Mouse (Mus musculus): ENCODE results near the gene Ppox. TPM values are rescaled to one million over a fixed set of nuclear protein-coding genes. Genes with fewer than 3 reads are reported as not detected.
"Not testable (repeated sequence)": the region's sequence is repeated elsewhere in the genome, so short reads cannot be mapped to it uniquely, and the experiment has no call there.

The Ppox gene
- 56.0 and 56.4 TPM in 2 replicates for polyA plus RNA-seq (2015; fragmentation: Nextera tagmentation; extraction: Ambion mirVana)

GRCm38 (mm10) chr1:171280916-171281527 is at the start of gene Ppox:
Gene Ppox (minus strand): TSS chr1:171281186.
- H3K36me3 ChIP-seq, result peaks cover 63% of the 10 kb centered on the region

DNA sequence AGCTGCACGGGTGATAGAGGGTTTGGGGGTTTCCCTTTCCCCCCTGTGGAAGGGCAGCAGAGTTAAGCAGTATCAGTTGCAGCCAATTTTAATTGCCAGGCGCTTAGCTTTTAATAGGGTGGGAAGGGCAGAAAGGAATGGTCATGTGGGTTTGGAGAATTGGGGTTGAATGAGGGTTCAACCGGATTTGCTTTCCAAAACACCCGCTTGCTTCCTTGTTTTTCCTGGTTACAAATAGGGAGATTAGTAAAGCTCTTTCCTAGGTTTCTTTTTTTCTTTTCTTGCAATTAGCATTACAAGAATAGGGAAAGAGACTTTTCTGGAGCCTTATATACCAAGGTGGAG is 49.2 kb upstream of the Ppox start:
- H3K4me3 ChIP-seq (replicated peaks), result peak overlapping the region; percentile 85
- peaks cover 18% of the 10 kb centered on the region for H3K36me3 ChIP-seq
- H3K4me2 ChIP-seq (replicated peaks), result peak overlapping the region; percentile 72
- 1% methylated on average over 4 of the region's 4 CpGs for WGBS
- H3K4me1 ChIP-seq (replicated peaks), result peaks cover 63% of the 10 kb centered on the region
- no peaks in the 10 kb centered on the region for H3K9me3 ChIP-seq
- peak overlapping the region; percentile 81 for H3K9ac ChIP-seq (replicated peaks)
- ATAC-seq, result no peak
- no peaks in the 10 kb centered on the region for H3K27me3 ChIP-seq
- peak overlapping the region; percentile 98 for H3K27ac ChIP-seq

More at GRCm38 (mm10) chr1:171280916-171281527, at the start of gene Ppox:
- Histone ChIP-seq H3K9ac (replicated peaks) (peak within 1 kb of the TSS; percentile 78), H3K9me3 (no peaks in the 10 kb centered on the region), H3K4me3 (replicated peaks) (peak within 1 kb of the TSS; percentile 66), H3K27ac (peak within 1 kb of the TSS; percentile 75), H3K4me1 (replicated peaks) (peaks cover 38% of the 10 kb centered on the region), H3K27me3 (no peaks in the 10 kb centered on the region), H3K4me2 (replicated peaks) (peak within 1 kb of the TSS; percentile 91)
- ATAC-seq, result peak; percentile 98
- WGBS, result under 1% methylated on average over 26 of the region's 26 CpGs

- ATAC-seq, result peak; percentile 89
- under 1% methylated on average over 55 of the region's 61 CpGs for WGBS
- Histone ChIP-seq H3K4me1 (replicated peaks) (peaks cover 63% of the 10 kb centered on the region), H3K27me3 (no peaks in the 10 kb centered on the region), H3K4me3 (replicated peaks) (peak overlapping the region; percentile 85), H3K27ac (peak overlapping the region; percentile 98), H3K4me2 (replicated peaks) (peak overlapping the region; percentile 72), H3K9me3 (no peaks in the 10 kb centered on the region), H3K36me3 (peaks cover 17% of the 10 kb centered on the region), H3K9ac (replicated peaks) (peak overlapping the region; percentile 81)
Observed at GRCm38 (mm10) chr1:171329433-171330215, 48.6 kb upstream of the Ppox start.

DNA sequence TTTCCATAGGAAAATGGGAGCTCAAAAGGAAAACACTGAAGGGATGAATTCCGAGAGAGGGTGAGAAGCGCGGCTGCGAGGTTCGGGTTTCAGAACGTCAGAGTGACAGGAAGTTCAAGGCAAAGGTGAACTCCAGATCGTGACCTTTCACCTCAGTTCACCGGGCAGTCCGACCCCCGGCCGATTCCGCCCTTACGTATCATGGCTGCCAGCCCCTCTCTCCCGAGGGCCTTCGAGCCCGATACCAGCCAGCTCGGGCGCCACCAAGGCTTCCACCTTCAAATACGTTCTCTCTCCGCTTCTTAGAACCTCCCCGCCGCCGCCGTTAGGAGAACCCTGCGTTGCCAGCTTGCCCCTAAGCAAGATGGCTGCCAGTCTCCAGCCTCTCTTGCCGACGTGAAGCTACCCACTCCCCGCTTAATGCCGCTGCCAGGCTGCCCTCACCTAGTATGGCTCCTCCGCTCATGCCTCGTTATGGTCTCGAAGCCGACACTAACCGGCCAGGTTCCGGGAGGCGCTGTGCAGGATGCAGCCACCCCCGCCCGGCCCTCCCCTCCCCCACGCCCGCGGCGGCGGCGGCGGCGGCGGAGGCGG is 48.0 kb upstream of the Ppox start, which contains the start of gene Dedd:
Gene Dedd (plus strand): TSS at position 307 of the 594 bp plus-strand sequence.
- Histone ChIP-seq H3K36me3 (peaks cover 12% of the 10 kb centered on the region; the same call in 1 of the 2 replicates), H3K9ac (replicated peaks) (peak within 1 kb of the TSS; percentile 81), H3K4me1 (replicated peaks) (peaks cover 61% of the 10 kb centered on the region), H3K27ac (peak within 1 kb of the TSS; percentile 98), H3K27me3 (no peaks in the 10 kb centered on the region), H3K4me3 (replicated peaks) (peak within 1 kb of the TSS; percentile 85), H3K4me2 (replicated peaks) (peak within 1 kb of the TSS; percentile 72), H3K9me3 (no peaks in the 10 kb centered on the region)
- WGBS, result 0% methylated on average over 48 of the region's 48 CpGs
- ATAC-seq, result peak; percentile 97

- Histone ChIP-seq H3K9me3 (no peaks in the 10 kb centered on the region), H3K4me2 (replicated peaks) (peak overlapping the region; percentile 72), H3K36me3 (peaks cover 9% of the 10 kb centered on the region; the same call in 1 of the 2 replicates), H3K27me3 (no peaks in the 10 kb centered on the region), H3K9ac (replicated peaks) (peak overlapping the region; percentile 81), H3K27ac (peak overlapping the region; percentile 98), H3K4me1 (replicated peaks) (peaks cover 55% of the 10 kb centered on the region), H3K4me3 (replicated peaks) (peak overlapping the region; percentile 85)
- 0 out of 2 replicates have a peak, but pooled peaks have one; percentile 0 for ATAC-seq
- WGBS, result 34% methylated on average over 9 of the region's 9 CpGs
Observed at GRCm38 (mm10) chr1:171328244-171328643, 47.3 kb upstream of the Ppox start.

- H3K9ac ChIP-seq (replicated peaks), result not testable (repeated sequence)
Observed at GRCm38 (mm10) chr1:171326588-171326987, 45.6 kb upstream of the Ppox start.

DNA sequence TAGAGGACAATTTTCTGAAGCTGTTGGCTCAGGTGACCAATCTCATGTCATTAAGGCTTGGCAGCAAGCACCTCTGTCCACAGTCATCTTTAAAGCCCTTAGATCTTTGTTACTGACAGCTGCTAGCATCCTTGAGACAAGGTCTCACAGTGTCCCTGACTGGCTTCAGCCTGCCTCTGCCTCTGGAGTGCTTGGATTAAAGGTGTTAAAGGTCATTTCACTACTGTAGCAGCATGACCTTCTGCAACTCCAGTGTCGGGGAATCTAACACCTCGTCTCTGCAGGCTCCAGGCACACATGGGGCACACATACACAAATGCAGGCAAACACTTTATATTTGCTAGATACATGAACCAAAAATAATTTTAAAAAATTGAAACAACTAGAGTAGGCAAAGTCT is 44.6 kb upstream of the Ppox start:
- no peak overlapping the region for H3K4me3 ChIP-seq (replicated peaks)
- peaks cover 32% of the 10 kb centered on the region for H3K4me1 ChIP-seq (replicated peaks)
- H3K27me3 ChIP-seq, result no peaks in the 10 kb centered on the region
- H3K9ac ChIP-seq (replicated peaks), result no peak overlapping the region
- no peak for ATAC-seq
- H3K36me3 ChIP-seq, result no peaks in the 10 kb centered on the region
- no peak overlapping the region for H3K4me2 ChIP-seq (replicated peaks)
- H3K9me3 ChIP-seq, result no peaks in the 10 kb centered on the region
- H3K27ac ChIP-seq, result no peak overlapping the region
- 89% methylated on average over 2 of the region's 2 CpGs for WGBS

More at GRCm38 (mm10) chr1:171326588-171326987, 45.6 kb upstream of the Ppox start:
- H3K4me3 ChIP-seq (replicated peaks); H3K4me2 ChIP-seq (replicated peaks); H3K36me3 ChIP-seq; H3K27ac ChIP-seq; ATAC-seq; H3K27me3 ChIP-seq; H3K9me3 ChIP-seq: not testable (repeated sequence)
- peaks cover 43% of the 10 kb centered on the region for H3K4me1 ChIP-seq (replicated peaks)
- WGBS, result 89% methylated on average over 4 of the region's 4 CpGs

DNA sequence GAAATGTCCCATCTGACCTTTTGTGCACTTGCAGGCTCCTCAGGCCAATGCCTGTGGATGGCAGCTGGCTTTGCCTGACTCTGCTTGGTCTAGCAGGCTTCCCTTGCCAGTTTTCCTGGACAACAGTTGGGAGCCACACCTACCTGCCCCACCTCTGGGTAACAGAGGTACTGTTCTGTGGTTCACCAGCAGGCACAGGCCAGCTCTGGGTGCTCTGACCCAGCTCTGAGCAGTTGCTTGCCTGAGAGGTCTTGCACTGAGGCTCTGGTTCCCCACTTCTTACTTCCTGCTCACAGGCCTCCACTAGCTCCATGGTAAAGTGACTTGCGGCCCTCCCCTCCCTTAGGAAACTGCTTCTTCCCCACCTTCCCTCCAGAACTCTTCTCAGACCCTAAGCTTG is 41.0 kb upstream of the Ppox start:
- Histone ChIP-seq H3K36me3 (no peaks in the 10 kb centered on the region), H3K4me2 (replicated peaks) (no peak overlapping the region), H3K4me1 (replicated peaks) (peaks cover 12% of the 10 kb centered on the region), H3K27me3 (no peaks in the 10 kb centered on the region), H3K27ac (no peak overlapping the region), H3K4me3 (replicated peaks) (no peak overlapping the region), H3K9ac (replicated peaks) (no peak overlapping the region), H3K9me3 (no peaks in the 10 kb centered on the region)
- ATAC-seq, result peak; percentile 70; the same call in 1 of the 2 replicates
- 83% methylated on average over 1 of the region's 1 CpGs for WGBS

DNA sequence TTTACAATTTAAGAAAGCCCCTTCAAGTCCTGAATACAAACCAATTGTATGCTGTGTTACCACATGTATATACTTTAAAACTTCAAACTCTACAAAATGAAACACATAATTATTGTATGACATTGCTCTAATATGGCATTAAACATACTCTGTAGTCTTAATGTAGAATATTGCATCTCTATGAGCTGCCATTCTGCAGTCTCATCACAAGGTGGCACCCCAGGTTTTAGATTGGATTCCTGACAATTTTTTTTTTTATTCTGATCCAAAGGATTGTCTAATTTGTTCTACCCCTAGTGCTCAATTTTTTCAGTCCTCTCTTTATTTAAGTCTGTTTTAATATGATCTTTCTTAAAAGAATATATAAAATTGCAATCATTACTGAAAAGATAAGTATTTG is 40.4 kb upstream of the Ppox start:
- Histone ChIP-seq H3K4me1 (replicated peaks) (peaks cover 9% of the 10 kb centered on the region), H3K9ac (replicated peaks) (no peak overlapping the region), H3K27me3 (no peaks in the 10 kb centered on the region), H3K36me3 (no peaks in the 10 kb centered on the region), H3K4me2 (replicated peaks) (no peak overlapping the region), H3K9me3 (no peaks in the 10 kb centered on the region), H3K4me3 (replicated peaks) (no peak overlapping the region), H3K27ac (no peak overlapping the region)
- ATAC-seq, result no peak

DNA sequence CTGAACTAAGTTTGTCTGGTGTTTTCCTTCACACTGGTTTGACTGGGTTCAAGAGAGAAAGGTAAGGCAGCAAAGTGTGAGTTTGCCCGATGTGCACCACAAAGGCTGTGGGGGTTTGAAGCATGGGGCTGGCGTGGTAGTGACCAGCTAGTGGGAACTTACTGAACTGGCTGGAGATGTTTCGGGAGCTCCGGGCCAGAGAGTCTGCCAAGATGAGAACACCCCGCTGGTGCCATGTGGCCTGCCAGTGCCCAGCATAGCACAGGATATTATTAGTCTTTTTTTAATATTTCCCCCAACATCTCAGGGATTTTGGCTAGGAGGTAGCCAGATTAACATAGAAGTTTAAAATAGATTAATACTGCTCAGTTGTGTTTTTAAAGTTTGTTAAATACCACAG is 39.2 kb upstream of the Ppox start:
- H3K27ac ChIP-seq, result no peak overlapping the region
- H3K4me2 ChIP-seq (replicated peaks), result no peak overlapping the region
- no peak for ATAC-seq
- WGBS, result 12% methylated on average over 5 of the region's 5 CpGs
- H3K4me1 ChIP-seq (replicated peaks), result no peaks in the 10 kb centered on the region
- H3K4me3 ChIP-seq (replicated peaks), result no peak overlapping the region
- no peaks in the 10 kb centered on the region for H3K27me3 ChIP-seq
- H3K36me3 ChIP-seq, result no peaks in the 10 kb centered on the region
- no peak overlapping the region for H3K9ac ChIP-seq (replicated peaks)
- H3K9me3 ChIP-seq, result no peaks in the 10 kb centered on the region

- Histone ChIP-seq H3K4me3 (replicated peaks) (no peak overlapping the region), H3K4me2 (replicated peaks) (no peak overlapping the region), H3K9ac (replicated peaks) (no peak overlapping the region), H3K36me3 (no peaks in the 10 kb centered on the region), H3K27ac (no peak overlapping the region), H3K27me3 (no peaks in the 10 kb centered on the region), H3K4me1 (replicated peaks) (no peaks in the 10 kb centered on the region), H3K9me3 (no peaks in the 10 kb centered on the region)
- ATAC-seq, result no peak
- WGBS, result 14% methylated on average over 7 of the region's 7 CpGs
Observed at GRCm38 (mm10) chr1:171319748-171320147, 38.8 kb upstream of the Ppox start.

DNA sequence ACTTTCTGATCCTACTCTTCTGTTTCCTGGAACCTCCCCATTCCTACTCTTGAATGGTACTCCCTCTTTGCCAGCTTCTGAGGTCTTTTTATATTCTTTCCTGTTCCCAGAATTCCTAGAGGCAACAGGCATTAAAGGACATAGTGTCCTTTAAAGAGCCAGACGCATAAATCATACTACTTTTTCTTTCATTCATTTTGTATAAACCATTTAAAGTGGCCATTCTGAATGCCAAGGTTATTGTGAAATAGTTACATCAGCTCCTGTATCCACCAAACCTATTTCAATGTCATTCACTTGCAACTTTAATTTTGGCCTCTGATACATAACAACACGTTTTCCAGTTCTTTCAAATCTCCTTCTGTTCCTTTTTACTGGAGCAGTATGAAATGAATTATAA is 28.3 kb upstream of the Ppox start:
- Histone ChIP-seq H3K27me3 (no peaks in the 10 kb centered on the region; the same call in 1 of the 2 replicates), H3K27ac (no peak overlapping the region), H3K4me2 (replicated peaks) (no peak overlapping the region), H3K4me3 (replicated peaks) (no peak overlapping the region), H3K9ac (replicated peaks) (no peak overlapping the region), H3K9me3 (no peaks in the 10 kb centered on the region), H3K4me1 (replicated peaks) (no peaks in the 10 kb centered on the region), H3K36me3 (no peaks in the 10 kb centered on the region)
- no peak for ATAC-seq
- WGBS, result 81% methylated on average over 2 of the region's 2 CpGs
